Mouse (Mus musculus): Measurements from ENCODE around the gene Fer1l5.

Fer1l5 gene

GRCm38 (mm10) chr1:36371934-36372845 lies at the start of gene Fer1l5:
Gene Fer1l5 (plus strand): TSS chr1:36372291.
- in situ Hi-C loops (cut with MboI, MseI) = no loop called here

- in situ Hi-C loops (cut with MboI, MseI) = no loop called here
These were observed 49.0 kb upstream of the Fer1l5 start for GRCm38 (mm10) chr1:36323076-36323475.

GRCm38 (mm10) chr1:36323746-36324448 lies 48.2 kb upstream of the Fer1l5 start:
- in situ Hi-C loops (cut with MboI, MseI) = no loop called here

- in situ Hi-C loops (cut with MboI, MseI) = no loop called here
These were observed 46.2 kb upstream of the Fer1l5 start for GRCm38 (mm10) chr1:36325900-36326321.

- in situ Hi-C loops (cut with MboI, MseI) = no loop called here
These were observed 45.3 kb upstream of the Fer1l5 start for GRCm38 (mm10) chr1:36326815-36327214.

- in situ Hi-C loops (cut with MboI, MseI) = no loop called here
These were observed 40.3 kb upstream of the Fer1l5 start for GRCm38 (mm10) chr1:36331743-36332142.

- in situ Hi-C loops (cut with MboI, MseI) = no loop called here
These were observed 38.9 kb upstream of the Fer1l5 start for GRCm38 (mm10) chr1:36332955-36333887.

- in situ Hi-C loops (cut with MboI, MseI) = no loop called here
These were observed 29.5 kb upstream of the Fer1l5 start for GRCm38 (mm10) chr1:36342547-36342946.

GRCm38 (mm10) chr1:36352351-36352750 lies 19.7 kb upstream of the Fer1l5 start:
- in situ Hi-C loops (cut with MboI, MseI) = no loop called here

GRCm38 (mm10) chr1:36356955-36357695 lies 15.0 kb upstream of the Fer1l5 start:
- in situ Hi-C loops (cut with MboI, MseI) = no loop called here

GRCm38 (mm10) chr1:36367698-36368097 lies 4.4 kb upstream of the Fer1l5 start:
- in situ Hi-C loops (cut with MboI, MseI) = no loop called here

- in situ Hi-C loops (cut with MboI, MseI) = no loop called here
These were observed 3.8 kb upstream of the Fer1l5 start for GRCm38 (mm10) chr1:36368112-36368968.

GRCm38 (mm10) chr1:36368969-36369645 lies 3.0 kb upstream of the Fer1l5 start, which contains the start of gene Kansl3:
Gene Kansl3 (minus strand): TSS chr1:36369181.
- in situ Hi-C loops (cut with MboI, MseI) = no loop called here

GRCm38 (mm10) chr1:36370918-36371317 lies 1.2 kb upstream of the Fer1l5 start:
- in situ Hi-C loops (cut with MboI, MseI) = no loop called here

- in situ Hi-C loops (cut with MboI, MseI) = no loop called here
These were observed 6.8 kb downstream of the Fer1l5 start for GRCm38 (mm10) chr1:36378880-36379279.

- in situ Hi-C loops (cut with MboI, MseI) = no loop called here
These were observed 7.5 kb downstream of the Fer1l5 start for GRCm38 (mm10) chr1:36379582-36379981.

- in situ Hi-C loops (cut with MboI, MseI) = no loop called here
These were observed 24.9 kb downstream of the Fer1l5 start for GRCm38 (mm10) chr1:36397041-36397440.

GRCm38 (mm10) chr1:36401509-36401908 lies 29.4 kb downstream of the Fer1l5 start:
- in situ Hi-C loops (cut with MboI, MseI) = no loop called here

- in situ Hi-C loops (cut with MboI, MseI) = no loop called here
These were observed 32.4 kb downstream of the Fer1l5 start for GRCm38 (mm10) chr1:36404531-36404930.

Measured in T-helper 2 cell (primary cell).